ENCODE assay signal across 8 mouse cellular contexts in genomic region chr10:70814354-70815131, GRCm38 (mm10).
A peak's percentile ranks its signal among the peaks of the same experiment; 100 is the strongest.
DNase-seq lines count a peak whose midpoint lies in the region; ATAC-seq lines count a peak whose summit lies in the region.

No protein-coding gene starts in this region.

- DNase-seq in adrenal gland, postnatal 36 days, result peak; percentile 8 to 26
- DNase-seq in adrenal gland, adult 8-10 months, result no peak
- peak; percentile 13 for DNase-seq in lung, postnatal 10 days
- DNase-seq in lung, postnatal 36 days, result no peak
- DNase-seq in frontal cortex, postnatal 36 days (ENCODE audit: low spot score in 2 of 2), result peak; percentile 26 to 70
- peak; percentile 28 to 53 for DNase-seq in layer of hippocampus, postnatal 10 days (ENCODE audit: low spot score in 2 of 2)
- no peak for DNase-seq in lung, postnatal 4 days

- no peak for ATAC-seq in erythroid progenitor cell, adult 5-6 weeks (replicated peaks; ENCODE audit: low FRiP score, poor library complexity, severe bottlenecking)

Comparison
In these comparisons a context has a peak if more than half of its experiments do, and no peak if none do; other contexts are left out.
1. DNase-seq: peak in adrenal gland, postnatal 36 days (2 of 2), lung, postnatal 10 days (single experiment), frontal cortex, postnatal 36 days (2 of 2) and layer of hippocampus, postnatal 10 days (2 of 2); none in adrenal gland, adult 8-10 months (single experiment), lung, postnatal 36 days (single experiment) and lung, postnatal 4 days (0 of 2).